Mouse (Mus musculus): ENCODE data around the gene 2610318N02Rik.

GRCm38 (mm10) chr16:17132089-17132905, 7.3 kb upstream of the 2610318N02Rik start, which contains the start of gene Sdf2l1:
- TF ChIP-seq GATA1 (IDR thresholded peaks at IDR 0.05; ENCODE audit: low read length) (no peak), TAL1 (IDR thresholded peaks at IDR 0.05; ENCODE audit: low read length) (no peak)
